Comparison of ENCODE assay signal across 10 mouse cellular contexts in the genomic region with DNA sequence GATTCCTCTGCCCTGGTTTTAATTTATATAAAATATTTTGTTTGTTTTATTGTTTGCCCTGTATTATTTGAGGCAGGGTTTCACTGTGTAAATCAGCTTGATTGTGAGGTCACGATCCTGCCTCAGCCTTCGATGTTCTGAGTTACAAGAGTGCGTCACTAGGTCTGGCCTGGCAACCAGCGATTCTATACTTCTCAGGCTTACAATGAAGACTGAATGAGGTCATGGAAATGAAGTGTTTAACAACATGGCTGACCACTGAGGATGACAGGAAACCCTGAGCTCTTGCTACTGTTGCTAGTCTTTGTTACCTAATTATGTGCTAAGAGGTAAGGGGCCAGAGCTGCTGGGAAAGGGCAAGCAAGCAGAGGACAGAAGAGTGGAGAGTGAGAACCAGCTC. TPM values are rescaled to one million over a fixed set of nuclear protein-coding genes. Genes with fewer than 3 reads are reported as not detected.
A peak's percentile ranks its signal among the peaks of the same experiment; 100 is the strongest.
DNase-seq lines count a peak whose midpoint lies in the region; ATAC-seq and TF ChIP-seq lines count a peak whose summit lies in the region.
"Had no signal": no experiment of that assay in that cellular context is flagged by ENCODE, and none has a peak within 500 bp of the region (broad histone marks: within the 10 kb centered on the region; RNA-seq: fewer than 3 reads in every experiment).

A gene (plus strand): TSS at position 197 of the 400 bp plus-strand sequence.

- no peaks in the 10 kb centered on the region for H3K4me1 ChIP-seq in embryonic facial prominence, embryonic 13.5 days
- H3K4me1 ChIP-seq in embryonic facial prominence, embryonic 10.5 days: peaks cover 4% of the 10 kb centered on the region
- no peaks in the 10 kb centered on the region for H3K4me1 ChIP-seq in testis, adult 2 months (ENCODE audit: control insufficient read depth, insufficient read depth, low read length)
- H3K4me1 ChIP-seq in small intestine, adult 2 months (ENCODE audit: control insufficient read depth, insufficient read depth, insufficient read length, low read length): no peaks in the 10 kb centered on the region
- H3K4me1 ChIP-seq: forebrain, embryonic 15.5 days had no signal

- H3K36me3 ChIP-seq in embryonic facial prominence, embryonic 13.5 days: no peaks in the 10 kb centered on the region
- no peaks in the 10 kb centered on the region for H3K36me3 ChIP-seq in embryonic facial prominence, embryonic 10.5 days (replicated peaks)
- no peaks in the 10 kb centered on the region for H3K36me3 ChIP-seq in testis, adult 2 months (ENCODE audit: control insufficient read depth, insufficient read depth, low read length)
- no peaks in the 10 kb centered on the region for H3K36me3 ChIP-seq in small intestine, adult 2 months (ENCODE audit: control insufficient read depth, insufficient read depth, low read length)
- H3K36me3 ChIP-seq: forebrain, embryonic 15.5 days had no signal

- TF ChIP-seq CTCF in testis, adult 2 months (IDR thresholded peaks at IDR 0.05; ENCODE audit: control insufficient read depth, insufficient read depth, insufficient replicate concordance, low read depth, low read length): no peak
- TF ChIP-seq CTCF in small intestine, adult 2 months (IDR thresholded peaks at IDR 0.05; ENCODE audit: extremely low read depth, insufficient read length, insufficient replicate concordance, low read depth, low read length): no peak

- no peak within 1 kb of the TSS for H3K4me2 ChIP-seq in embryonic facial prominence, embryonic 13.5 days
- H3K4me2 ChIP-seq: forebrain, embryonic 15.5 days had no signal

- no peak for ATAC-seq in embryonic facial prominence, embryonic 13.5 days (ENCODE audit: insufficient number of reproducible peaks, insufficient read depth, low FRiP score, low TSS enrichment, low read depth)
- ATAC-seq: forebrain, embryonic 15.5 days had no signal

- no peak within 1 kb of the TSS for H3K9ac ChIP-seq in embryonic facial prominence, embryonic 13.5 days
- H3K9ac ChIP-seq: forebrain, embryonic 15.5 days had no signal

- WGBS in embryonic facial prominence, embryonic 13.5 days: 95% methylated on average over 4 of the region's 4 CpGs
- 90% methylated on average over 4 of the region's 4 CpGs for WGBS in embryonic facial prominence, embryonic 10.5 days
- 89% methylated on average over 4 of the region's 4 CpGs for WGBS in small intestine, adult 2 months

- H3K4me3 ChIP-seq in embryonic facial prominence, embryonic 13.5 days: no peak within 1 kb of the TSS
- no peak within 1 kb of the TSS for H3K4me3 ChIP-seq in embryonic facial prominence, embryonic 10.5 days
- H3K4me3 ChIP-seq in testis, adult 2 months (ENCODE audit: control insufficient read depth, low read depth, low read length): peak within 1 kb of the TSS; percentile 61
- no peak within 1 kb of the TSS for H3K4me3 ChIP-seq in small intestine, adult 2 months (ENCODE audit: low read depth, low read length)
- H3K4me3 ChIP-seq: forebrain, embryonic 15.5 days had no signal

- no peak within 1 kb of the TSS for H3K27ac ChIP-seq in embryonic facial prominence, embryonic 13.5 days
- no peak within 1 kb of the TSS for H3K27ac ChIP-seq in embryonic facial prominence, embryonic 10.5 days (replicated peaks)
- no peak within 1 kb of the TSS for H3K27ac ChIP-seq in testis, adult 2 months (ENCODE audit: control insufficient read depth, insufficient read depth, low read depth, low read length)
- H3K27ac ChIP-seq in small intestine, adult 2 months (ENCODE audit: insufficient read depth, low read depth, low read length): no peak within 1 kb of the TSS
- H3K27ac ChIP-seq: forebrain, embryonic 15.5 days had no signal

- no peak for TF ChIP-seq POLR2A in testis, adult 2 months (IDR thresholded peaks at IDR 0.05; ENCODE audit: control insufficient read depth, low read depth, low read length)
- no peak for TF ChIP-seq POLR2A in small intestine, adult 2 months (IDR thresholded peaks at IDR 0.05; ENCODE audit: low read depth, low read length)

- no peak for DNase-seq in embryonic facial prominence, embryonic 10.5 days (ENCODE audit: low spot score)
- DNase-seq in testis, postnatal 10 days (ENCODE audit: low spot score): no peak
- DNase-seq in gastrocnemius, postnatal 4 days (ENCODE audit: low spot score in 2 of 2): no peak
- DNase-seq in layer of hippocampus, adult 18-20 months (ENCODE audit: low spot score in 2 of 2): no peak
- DNase-seq in cerebellum, adult 11-12 months: no peak
- DNase-seq: lung, postnatal 14 days had no signal

- no peaks in the 10 kb centered on the region for H3K9me3 ChIP-seq in embryonic facial prominence, embryonic 13.5 days
- no peaks in the 10 kb centered on the region for H3K9me3 ChIP-seq in embryonic facial prominence, embryonic 10.5 days
- H3K9me3 ChIP-seq: forebrain, embryonic 15.5 days had no signal

- no peaks in the 10 kb centered on the region for H3K27me3 ChIP-seq in embryonic facial prominence, embryonic 13.5 days
- no peaks in the 10 kb centered on the region for H3K27me3 ChIP-seq in embryonic facial prominence, embryonic 10.5 days (replicated peaks; ENCODE audit: low read depth, poor library complexity, severe bottlenecking)
- H3K27me3 ChIP-seq in testis, adult 2 months (ENCODE audit: control insufficient read depth, insufficient read depth, low read length): no peaks in the 10 kb centered on the region
- H3K27me3 ChIP-seq in small intestine, adult 2 months (ENCODE audit: control insufficient read depth, insufficient read depth, low read length): no peaks in the 10 kb centered on the region
- H3K27me3 ChIP-seq: forebrain, embryonic 15.5 days had no signal

RNA-seq across cellular contexts. Expression of the gene that starts here (rescaled TPM):
- polyA plus RNA-seq in embryonic facial prominence, embryonic 13.5 days (2015; fragmentation: Nextera tagmentation; extraction: Ambion mirVana): 13.1 and 14.1 TPM in 2 replicates
- polyA plus RNA-seq in embryonic facial prominence, embryonic 10.5 days (2016; fragmentation: Nextera tagmentation; extraction: Ambion mirVana): 3.0 and 3.1 TPM in 2 replicates
- 36.6 and 42.7 TPM in 2 replicates for polyA plus RNA-seq in testis, adult 2 months (2012; rRNA removed)
- total RNA-seq in gastrocnemius, postnatal 4 days (2021): 10 to 100 TPM; 30.4 to 35.9 TPM
- 7.6 and 26.9 TPM in 2 replicates for polyA plus RNA-seq in small intestine, adult 2 months (2012; rRNA removed)
- total RNA-seq in layer of hippocampus, adult 18-20 months (2021): 1 to 10 TPM; 4.6 to 5.2 TPM

Comparison
In these comparisons a context has a peak if more than half of its experiments do, and no peak if none do; other contexts are left out.
1. RNA of the gene that starts here (total RNA-seq): 30.4 to 35.9 TPM in gastrocnemius, postnatal 4 days; 4.6 to 5.2 TPM in layer of hippocampus, adult 18-20 months; every median in the first group is over 4 times any median in the second.